Mouse (Mus musculus): ENCODE data around the gene Trim43b.
"Not testable (repeated sequence)": the region's sequence is repeated elsewhere in the genome, so short reads cannot be mapped to it uniquely, and the experiment has no call there.

DNA sequence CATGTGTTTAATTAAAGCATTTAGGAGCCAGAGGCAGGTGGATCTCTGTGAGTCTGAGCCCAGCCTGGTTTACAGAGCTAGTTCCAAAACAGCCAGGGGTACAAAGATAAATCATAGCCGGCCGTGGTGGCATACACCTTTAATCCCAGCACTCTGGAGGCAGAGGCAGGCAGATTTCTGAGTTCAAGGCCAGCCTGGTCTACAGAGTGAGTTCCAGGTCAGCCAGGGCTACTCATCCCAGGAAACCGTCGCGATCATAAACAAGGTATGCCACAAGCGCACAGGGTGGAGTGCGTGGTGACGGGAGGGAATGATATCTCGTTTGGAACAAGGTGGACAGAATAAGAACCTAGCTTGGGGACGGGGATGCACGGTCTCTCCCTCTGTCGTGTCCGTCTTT, 5.9 kb downstream of the Trim43b start:
- TF ChIP-seq GATA1 (IDR thresholded peaks at IDR 0.05; ENCODE audit: borderline replicate concordance, low read length); FLI1 (IDR thresholded peaks at IDR 0.05; ENCODE audit: low read length): not testable (repeated sequence)
